In genomic region chr9:102544773-102545366, GRCm38 (mm10) we compare ENCODE assay signal across 8 mouse cellular contexts. TPM values are rescaled to one million over a fixed set of nuclear protein-coding genes. Genes with fewer than 3 reads are reported as not detected.
DNase-seq lines count a peak whose midpoint lies in the region; ATAC-seq and TF ChIP-seq lines count a peak whose summit lies in the region.

No protein-coding gene starts in this region.

- H3K9ac ChIP-seq in embryonic facial prominence, embryonic 11.5 days (replicated peaks; ENCODE audit: low read length), result peak overlapping the region; percentile 56
- H3K9ac ChIP-seq in limb, embryonic 13.5 days, result peak overlapping the region; percentile 25; the same call in 1 of the 2 replicates
- H3K9ac ChIP-seq in midbrain, postnatal 0 days (replicated peaks; ENCODE audit: low read length, poor library complexity, severe bottlenecking), result peak overlapping the region; percentile 47

- 1% methylated on average over 26 of the region's 26 CpGs for WGBS in embryonic facial prominence, embryonic 11.5 days
- WGBS in limb, embryonic 13.5 days, result under 1% methylated on average over 26 of the region's 26 CpGs
- WGBS in midbrain, postnatal 0 days, result under 1% methylated on average over 26 of the region's 26 CpGs

- peak overlapping the region; percentile 57 for H3K4me2 ChIP-seq in embryonic facial prominence, embryonic 11.5 days (ENCODE audit: low read depth, low read length)
- H3K4me2 ChIP-seq in limb, embryonic 13.5 days (replicated peaks), result peak overlapping the region; percentile 74
- peak overlapping the region; percentile 47 for H3K4me2 ChIP-seq in midbrain, postnatal 0 days (ENCODE audit: low read depth, low read length, poor library complexity, severe bottlenecking)

- H3K27me3 ChIP-seq in embryonic facial prominence, embryonic 11.5 days (ENCODE audit: control insufficient read depth, insufficient read depth, low read length), result peaks cover 2% of the 10 kb centered on the region; the same call in 1 of the 2 replicates
- peaks cover 56% of the 10 kb centered on the region for H3K27me3 ChIP-seq in limb, embryonic 13.5 days
- no peaks in the 10 kb centered on the region for H3K27me3 ChIP-seq in midbrain, postnatal 0 days (ENCODE audit: insufficient read depth, low read length)

- peak; percentile 58 to 78 for DNase-seq in urinary bladder, adult 18-20 months (ENCODE audit: low spot score in 2 of 2)
- DNase-seq in urinary bladder, postnatal 10 days (ENCODE audit: low spot score), result no peak
- peak; percentile 92 for DNase-seq in embryonic facial prominence, embryonic 11.5 days (ENCODE audit: low spot score)
- DNase-seq in heart, adult 9 months (ENCODE audit: low spot score in 2 of 2), result peak; percentile 53 to 67
- DNase-seq in kidney, adult 9 months, result peak; percentile 74
- peak; percentile 90 for DNase-seq in midbrain, postnatal 0 days (ENCODE audit: low spot score)
- peak; percentile 58 to 70 for DNase-seq in spleen, postnatal 36 days (ENCODE audit: low spot score in 2 of 2)

- peak; percentile 96 for TF ChIP-seq CTCF in midbrain, postnatal 0 days (IDR thresholded peaks at IDR 0.05)

- ATAC-seq in embryonic facial prominence, embryonic 11.5 days (replicated peaks; ENCODE audit: insufficient number of reproducible peaks, low FRiP score, low TSS enrichment, low read depth), result peak; percentile 70; the same call in 1 of the 2 replicates
- ATAC-seq in limb, embryonic 13.5 days (ENCODE audit: low FRiP score, low read depth), result peak; percentile 51; the same call in 1 of the 2 replicates
- peak; percentile 66 for ATAC-seq in midbrain, postnatal 0 days (ENCODE audit: low FRiP score)

- no peaks in the 10 kb centered on the region for H3K9me3 ChIP-seq in embryonic facial prominence, embryonic 11.5 days (replicated peaks; ENCODE audit: control insufficient read depth, low read length)
- H3K9me3 ChIP-seq in limb, embryonic 13.5 days, result no peaks in the 10 kb centered on the region
- H3K9me3 ChIP-seq in midbrain, postnatal 0 days (ENCODE audit: low read length), result no peaks in the 10 kb centered on the region

- peaks cover 3% of the 10 kb centered on the region; the same call in 1 of the 2 replicates for H3K4me1 ChIP-seq in embryonic facial prominence, embryonic 11.5 days (ENCODE audit: control insufficient read depth, insufficient read depth, low read length)
- H3K4me1 ChIP-seq in limb, embryonic 13.5 days, result peaks cover 21% of the 10 kb centered on the region
- H3K4me1 ChIP-seq in midbrain, postnatal 0 days (ENCODE audit: insufficient read depth, low read length), result peaks cover 31% of the 10 kb centered on the region

- peak overlapping the region; percentile 25 for H3K4me3 ChIP-seq in embryonic facial prominence, embryonic 11.5 days (ENCODE audit: low read depth, low read length)
- peak overlapping the region; percentile 39 for H3K4me3 ChIP-seq in limb, embryonic 13.5 days
- H3K4me3 ChIP-seq in midbrain, postnatal 0 days (ENCODE audit: low read depth, low read length), result peak overlapping the region; percentile 18; the same call in 1 of the 2 replicates

- no peaks in the 10 kb centered on the region for H3K36me3 ChIP-seq in embryonic facial prominence, embryonic 11.5 days (replicated peaks; ENCODE audit: control insufficient read depth, insufficient read depth, low read depth, low read length)
- H3K36me3 ChIP-seq in limb, embryonic 13.5 days, result no peaks in the 10 kb centered on the region
- no peaks in the 10 kb centered on the region for H3K36me3 ChIP-seq in midbrain, postnatal 0 days (ENCODE audit: insufficient read depth, low read length)

- peak overlapping the region; percentile 28; the same call in 1 of the 2 replicates for H3K27ac ChIP-seq in embryonic facial prominence, embryonic 11.5 days (replicated peaks; ENCODE audit: low read depth, low read length)
- no peak overlapping the region for H3K27ac ChIP-seq in limb, embryonic 13.5 days
- peak overlapping the region; percentile 81 for H3K27ac ChIP-seq in midbrain, postnatal 0 days (ENCODE audit: low read depth, low read length)

RNA-seq across cellular contexts. Expression of gene Ky, which starts 39.3 kb away (rescaled TPM):
- 0.10 and 0.17 TPM in 2 replicates for polyA plus RNA-seq in embryonic facial prominence, embryonic 11.5 days (2014; fragmentation: Nextera tagmentation; extraction: Ambion mirVana)
- 0.39 and 1.6 TPM in 2 replicates for polyA plus RNA-seq in limb, embryonic 13.5 days (2015; fragmentation: Nextera tagmentation; extraction: Ambion mirVana)
- total RNA-seq in midbrain, postnatal 0 days (2014; rRNA removed), result 3.7 and 6.5 TPM in 2 replicates
- 0.99 and 1.7 TPM in 2 replicates for polyA plus RNA-seq in midbrain, postnatal 0 days (2015; fragmentation: Nextera tagmentation; extraction: Ambion mirVana)
